Mouse (Mus musculus) ES-Bruce4 (cell line): ENCODE measurements around the gene Dgkh.

Source experiments
- CTCF ChIP-seq: IDR thresholded peaks from one replicate; pipeline ENCODE4 v1.8.1; 2011; ENCODE audit warnings: low read depth, low read length
- POLR2A ChIP-seq: IDR thresholded peaks from one replicate; pipeline ENCODE4 v1.8.1; 2011; ENCODE audit warnings: low read length; ENCODE audit not compliant: insufficient read depth

- TF ChIP-seq CTCF: no peak
- TF ChIP-seq POLR2A: no peak
Measured at GRCm38 (mm10) chr14:78658697-78659096, 73.9 kb downstream of the Dgkh start.
